Mouse (Mus musculus) left cerebral cortex, postnatal 10 days (tissue): Measurements from ENCODE around the gene Acbd5. TPM values are rescaled to one million over a fixed set of nuclear protein-coding genes. Genes with fewer than 3 reads are reported as not detected.
A peak's percentile ranks its signal among the peaks of the same experiment; 100 is the strongest.

Experiments used
- DNase-seq, 2 experiments: peaks; one replicate each; pipeline ENCODE4 v3.0.0; 2021 to 2022; ENCODE audit warnings: low spot score in 2 of 2, mixed read lengths in 1 of 2; ENCODE audit errors: extremely low spot score in 1 of 2
- intact Hi-C: fragments of 180-260 bp; cut with DNase I; formaldehyde crosslinking; loops from one replicate; pipeline ENCODE4 v1.15.1; 2025
- total RNA-seq, 2 experiments: library from RNA; stranded (reverse); gene quantifications; 2 replicates each; pipeline ENCODE4 v1.2.3; 2021

The Acbd5 gene
- total RNA-seq, 2 experiments from 2014 or later = 64.9 to 71.4 TPM

DNA sequence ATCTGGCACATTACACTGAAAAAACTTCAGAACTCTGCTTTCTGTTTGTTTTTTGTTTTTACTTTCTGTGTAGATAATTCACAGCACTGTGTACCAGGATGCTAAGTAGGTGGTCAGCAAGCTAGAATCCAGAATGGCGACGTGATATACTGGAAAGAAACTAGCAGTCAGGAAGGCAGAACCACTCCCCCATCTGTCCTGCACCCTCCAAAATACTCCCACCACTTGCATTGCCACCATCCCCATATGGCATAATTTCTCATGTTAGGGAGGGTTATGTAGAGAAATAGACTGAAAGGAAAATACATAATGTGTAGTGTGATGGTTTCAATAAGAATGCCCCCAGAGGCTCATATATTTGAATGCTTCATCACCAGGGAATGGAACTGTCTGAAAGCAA is 16.1 kb upstream of the Acbd5 start:
- DNase-seq = no peak
- intact Hi-C loops = no loop called here

- DNase-seq = peak in 1 of 2 experiments; percentile 23
- intact Hi-C loops = no loop called here
Measured at GRCm38 (mm10) chr2:23052523-23052922, 15.4 kb upstream of the Acbd5 start.

DNA sequence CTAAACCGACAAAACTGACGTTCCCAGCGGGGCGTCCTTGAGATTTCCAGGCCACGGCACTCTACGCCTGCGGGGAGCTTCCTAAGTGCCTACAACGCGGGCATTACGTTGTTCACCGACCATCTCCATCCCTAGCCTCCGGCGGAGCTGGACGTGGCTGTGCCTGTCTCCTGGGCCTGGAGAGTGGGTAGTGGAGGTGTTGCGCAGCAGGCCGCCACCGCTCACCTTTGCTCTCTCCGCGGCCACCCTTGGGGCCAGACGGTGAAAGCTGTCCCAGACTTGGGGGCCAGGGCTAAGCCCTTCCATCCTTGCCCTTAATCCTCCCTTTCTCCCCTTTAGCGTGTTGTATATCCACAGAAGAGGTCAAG is 387 bp downstream of the Acbd5 start:
- intact Hi-C loops = no loop called here
- DNase-seq = no peak

DNA sequence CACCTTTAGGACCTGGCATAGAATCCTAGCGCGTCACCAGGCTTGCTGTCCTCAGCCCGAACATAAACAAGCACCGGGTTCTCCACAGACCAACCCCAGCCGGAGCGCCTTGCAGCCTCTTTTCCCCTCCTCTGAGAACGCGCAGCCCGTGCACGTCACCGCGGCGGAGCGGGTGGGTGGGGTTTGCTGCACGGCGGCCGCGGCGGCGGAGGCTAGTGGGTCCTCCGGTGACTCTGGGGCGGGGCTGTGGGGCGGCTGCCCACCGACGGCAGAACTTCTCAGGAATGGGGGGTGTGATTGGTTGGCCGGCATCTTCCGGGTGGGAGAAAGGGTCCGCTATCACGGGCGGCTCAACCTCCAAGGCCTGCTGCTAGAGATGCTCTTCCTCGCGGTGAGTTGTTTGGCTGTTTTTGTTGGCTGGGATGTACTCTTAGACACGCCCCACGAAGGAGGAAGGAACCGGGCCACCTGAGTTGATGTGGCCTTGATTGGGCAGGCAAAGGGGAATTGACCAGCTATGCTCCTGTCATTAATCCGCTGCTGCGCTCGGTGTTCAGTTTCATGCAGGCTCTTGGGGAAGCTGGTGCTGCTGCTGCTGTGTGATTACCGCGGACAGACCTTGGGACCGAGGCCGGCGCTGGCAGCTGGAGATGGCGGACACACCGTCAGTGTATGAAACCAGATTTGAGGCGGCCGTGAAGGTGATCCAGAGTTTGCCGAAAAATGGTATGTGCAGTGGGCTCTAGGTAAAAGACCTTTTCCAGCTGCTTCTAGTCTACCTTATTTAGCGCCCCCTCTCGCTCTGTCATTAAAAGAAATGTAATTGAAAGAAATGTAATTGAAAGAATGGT is 1.2 kb downstream of the Acbd5 start:
- DNase-seq = peak; percentile 91 to 98
- intact Hi-C loops = no loop called here

DNA sequence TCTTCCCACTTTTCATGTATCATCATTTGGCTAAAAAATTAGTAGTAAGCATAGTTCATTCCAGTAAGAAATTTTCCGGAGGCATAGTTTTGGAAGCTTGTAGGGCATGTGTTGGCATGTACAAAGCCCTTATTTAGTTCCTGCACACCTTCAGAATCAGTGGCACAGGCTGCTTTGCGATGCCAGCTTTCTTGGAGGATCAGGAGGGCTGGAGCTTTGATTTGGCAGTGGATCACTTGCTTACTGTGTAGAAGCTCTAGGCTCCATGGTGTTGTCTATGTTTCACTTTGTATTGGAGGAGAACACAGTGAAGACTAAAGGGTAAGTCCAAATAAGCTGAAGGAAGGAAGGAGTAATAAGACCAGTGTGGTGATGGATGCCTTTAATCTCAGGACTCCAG is 2.5 kb downstream of the Acbd5 start:
- DNase-seq = no peak

GRCm38 (mm10) chr2:23071406-23071805 is 3.4 kb downstream of the Acbd5 start:
- intact Hi-C loops = no loop called here
- no peak for DNase-seq

More for the DNA sequence above, 2.5 kb downstream of the Acbd5 start:
- intact Hi-C loops = no loop called here

- intact Hi-C loops = no loop called here
- no peak for DNase-seq
Measured at GRCm38 (mm10) chr2:23075846-23076245, 7.9 kb downstream of the Acbd5 start.

DNA sequence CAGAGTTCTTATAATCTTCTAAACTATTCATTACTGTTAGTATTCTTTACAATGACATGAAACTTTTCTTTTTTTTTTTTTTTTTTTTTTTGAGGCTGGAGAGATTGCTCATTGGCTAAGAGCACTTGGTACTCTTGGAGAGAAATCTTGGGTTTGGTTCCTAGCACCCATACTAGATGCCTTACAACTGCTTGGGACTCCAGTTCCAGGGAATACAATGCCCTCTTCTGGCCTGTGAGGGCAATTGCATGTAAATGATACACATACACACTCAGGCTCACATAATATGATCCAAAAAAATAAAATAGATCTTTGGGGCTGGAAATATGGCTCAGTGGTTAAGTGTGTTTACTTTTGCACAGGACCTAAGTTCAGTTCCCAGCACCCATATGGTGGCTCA is 8.8 kb downstream of the Acbd5 start:
- no peak for DNase-seq
- intact Hi-C loops = no loop called here

GRCm38 (mm10) chr2:23077693-23078092 is 9.7 kb downstream of the Acbd5 start:
- intact Hi-C loops = no loop called here
- DNase-seq = no peak

DNA sequence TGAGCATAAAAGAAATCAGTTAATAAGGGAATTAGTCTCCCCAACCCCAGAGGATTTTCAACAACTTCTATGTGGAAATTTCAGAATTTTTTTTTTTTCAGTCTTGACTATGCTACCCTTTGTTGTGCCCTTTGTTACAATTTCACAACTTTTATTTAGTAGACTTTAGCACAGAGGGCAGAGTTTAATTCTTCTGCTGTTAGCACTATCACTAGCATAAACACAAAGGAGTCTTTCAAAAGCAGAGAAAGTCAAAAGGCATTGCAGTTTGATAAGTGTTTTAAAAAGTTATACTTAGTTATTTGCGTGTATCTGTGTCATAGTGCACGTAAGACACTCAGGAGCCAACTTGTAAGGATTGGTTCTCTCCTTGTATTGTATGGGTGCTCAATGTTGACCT is 10.6 kb downstream of the Acbd5 start:
- intact Hi-C loops = no loop called here
- no peak for DNase-seq

DNA sequence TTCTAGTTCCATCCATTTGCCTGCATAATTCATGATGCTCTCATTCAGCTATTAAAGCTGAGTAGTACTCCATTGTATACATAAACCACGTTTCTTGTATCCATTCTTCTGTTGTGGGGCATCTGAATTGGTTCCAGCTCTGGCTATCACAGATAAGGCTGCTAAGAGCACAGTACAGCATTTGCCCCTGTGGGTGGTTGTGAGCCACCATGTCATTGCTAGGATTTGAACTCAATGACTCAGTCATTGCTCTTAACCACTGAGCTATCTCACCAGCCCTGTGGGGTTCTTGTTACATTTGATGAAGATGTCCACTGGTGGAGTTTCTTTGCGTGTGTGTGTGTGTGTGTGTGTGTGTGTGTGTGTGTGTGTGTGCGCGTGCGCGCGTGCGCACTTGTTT is 16.6 kb downstream of the Acbd5 start:
- intact Hi-C loops = no loop called here
- no peak for DNase-seq

DNA sequence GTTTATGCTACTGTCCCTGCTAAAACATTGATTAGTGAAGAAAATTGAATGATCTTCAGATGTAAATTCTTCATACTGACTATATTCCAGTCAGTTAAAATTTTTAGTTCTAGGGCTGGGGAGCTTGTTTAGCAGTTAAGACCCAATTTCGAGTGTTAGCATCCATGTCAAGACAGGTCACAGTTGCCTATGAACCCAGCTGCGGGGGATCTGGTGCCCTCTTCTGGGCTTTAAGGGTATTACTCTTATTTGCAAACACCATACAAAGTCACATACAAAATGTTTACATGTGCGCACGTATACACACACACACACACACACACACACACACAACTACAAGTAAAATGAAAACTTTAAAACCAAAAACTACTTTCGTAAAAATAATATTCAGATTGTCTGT is 24.2 kb downstream of the Acbd5 start:
- DNase-seq = no peak
- intact Hi-C loops = no loop called here

DNA sequence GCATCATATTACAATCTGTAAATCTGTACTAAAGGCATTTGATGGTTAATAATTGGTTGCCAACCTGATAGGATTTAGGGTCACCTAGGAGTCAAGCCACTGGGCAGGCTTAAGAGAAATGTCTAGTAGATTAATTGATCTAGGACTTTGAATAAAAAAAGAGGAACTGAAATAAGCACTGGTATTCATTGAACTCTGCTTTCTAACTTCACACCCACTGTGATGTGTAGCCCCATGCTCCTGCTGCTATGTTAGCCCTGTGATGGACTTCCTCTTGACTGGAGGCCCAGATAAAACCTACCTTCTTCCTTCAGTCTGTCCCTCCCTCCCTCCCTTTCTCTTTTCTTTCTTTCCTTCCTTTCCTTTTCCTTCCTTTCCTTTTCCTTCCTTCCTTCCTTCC is 29.1 kb downstream of the Acbd5 start:
- intact Hi-C loops = no loop called here
- no peak for DNase-seq

DNA sequence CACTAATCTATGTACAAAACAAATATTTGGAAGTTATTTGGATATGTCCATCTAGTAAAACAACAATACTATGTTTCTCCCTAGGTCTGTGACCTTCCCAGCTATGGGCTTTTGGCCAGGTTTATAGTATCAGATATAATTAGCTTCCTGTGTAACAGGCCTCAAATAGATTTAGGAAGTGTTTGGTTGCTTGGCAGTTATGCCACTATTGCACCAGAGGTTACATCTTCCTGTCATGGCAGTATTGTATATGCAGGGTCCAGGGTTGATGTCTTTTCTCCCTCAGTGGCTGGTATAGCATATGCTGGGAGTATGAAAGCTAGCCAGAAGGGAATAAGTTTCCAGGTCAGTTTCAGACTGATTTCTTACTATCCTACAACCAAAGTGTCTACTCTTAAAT is 34.3 kb downstream of the Acbd5 start:
- intact Hi-C loops = no loop called here

DNA sequence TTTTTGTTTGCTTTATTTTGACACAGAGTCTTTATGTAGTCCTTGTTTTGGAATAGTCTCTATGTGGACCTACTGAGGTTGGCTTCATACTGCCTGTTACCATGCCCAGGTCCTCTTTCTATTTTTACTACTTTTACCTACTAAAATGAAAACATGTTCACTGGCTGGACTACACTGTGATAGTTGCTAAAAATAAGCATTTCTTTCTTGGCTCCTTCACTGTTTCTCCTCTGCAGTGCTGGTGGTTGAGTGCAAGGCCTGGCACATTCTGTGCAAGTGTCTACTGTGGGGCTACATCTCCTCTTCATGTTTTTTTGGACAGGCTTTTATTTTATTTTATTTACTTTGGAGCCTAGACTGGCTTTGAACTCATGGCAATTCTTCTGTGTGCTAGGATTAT is 51.6 kb downstream of the Acbd5 start:
- intact Hi-C loops = no loop called here
- DNase-seq = no peak

More for the DNA sequence above, 34.3 kb downstream of the Acbd5 start:
- DNase-seq = no peak

DNA sequence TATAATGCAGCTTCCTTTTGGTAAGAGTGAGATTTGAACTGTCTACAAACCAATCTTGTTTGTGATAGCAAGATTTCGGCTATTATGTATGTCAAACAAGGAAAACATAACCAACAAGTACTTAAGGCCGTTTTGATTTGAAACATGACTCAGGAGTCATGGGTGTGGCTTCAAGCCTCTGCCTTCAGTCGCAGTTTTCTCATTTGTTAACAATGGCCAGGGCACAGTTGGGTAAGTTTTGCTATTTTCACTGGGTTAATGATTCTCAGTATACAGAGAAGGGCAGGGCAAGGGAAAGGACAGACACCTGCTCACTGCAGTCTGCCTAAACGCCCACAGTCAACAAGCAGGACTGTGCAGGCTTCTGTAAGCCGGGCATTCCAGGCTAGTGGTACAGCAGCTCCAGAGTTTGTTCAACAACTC is 87.2 kb downstream of the Acbd5 start:
- no peak for DNase-seq
- intact Hi-C loops = loop anchor here (5.0 kb wide), 1 partner anchor 258 kb away; the partner anchor contains the start of gene Pdss1

DNA sequence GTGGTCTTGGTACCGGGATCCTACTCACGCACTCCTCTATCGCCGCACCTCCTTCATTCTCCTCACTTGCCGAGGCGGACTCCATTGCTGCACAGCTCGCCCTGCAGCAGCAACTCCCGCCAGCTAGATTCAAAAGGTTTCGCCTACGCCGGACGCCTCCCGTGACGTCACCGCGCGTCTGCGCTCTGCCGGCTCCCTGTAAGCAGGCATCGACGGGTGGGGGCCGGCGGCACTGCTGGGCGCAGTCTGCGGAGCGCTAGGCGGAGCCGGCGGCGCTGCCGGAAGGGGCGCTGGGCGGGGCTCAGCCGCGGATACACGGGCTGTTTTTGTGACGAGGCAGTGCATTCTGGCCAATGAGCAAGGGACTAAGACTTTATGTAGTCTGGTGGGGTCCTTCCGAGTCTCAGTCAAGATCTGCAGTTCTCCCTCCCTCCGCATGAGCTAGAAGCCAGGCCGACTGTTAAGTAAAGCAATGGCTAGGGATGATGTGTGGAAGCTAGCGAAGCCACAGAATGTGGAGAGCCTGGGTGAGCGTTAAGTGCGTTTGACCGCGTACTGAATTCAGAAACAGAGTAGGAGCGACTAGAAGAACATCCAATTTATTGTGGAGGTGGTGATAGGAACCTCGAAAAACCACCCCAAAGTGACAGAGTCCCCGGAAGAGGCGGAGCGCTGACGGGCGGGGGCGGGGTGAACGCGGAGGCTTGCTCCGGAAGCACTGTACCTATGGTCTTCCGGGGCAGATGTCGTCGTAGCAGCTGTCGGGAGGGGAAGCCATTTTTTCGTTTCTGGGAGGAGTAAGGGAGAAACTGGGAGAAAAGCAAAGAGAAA is 88.0 kb downstream of the Acbd5 start, which contains the start of the genes Mastl and Yme1l1:
TSS of gene Mastl (minus strand) at position 248 of the 831 bp plus-strand sequence.
TSS of gene Yme1l1 (plus strand) at position 593 of the 831 bp plus-strand sequence.
- DNase-seq = peak; percentile 97 to 99
- intact Hi-C loops = loop anchor here (5.0 kb wide), 1 partner anchor 259 kb away; the partner anchor contains the start of gene Pdss1

GRCm38 (mm10) chr2:23156608-23157081 is 88.7 kb downstream of the Acbd5 start:
- DNase-seq = no peak
- intact Hi-C loops = loop anchor here (5.0 kb wide), 1 partner anchor 259 kb away; the partner anchor contains the start of gene Pdss1
